Mouse (Mus musculus) adrenal gland, adult 8-10 months (tissue): ENCODE measurements around the gene Lce1g. TPM values are rescaled to one million over a fixed set of nuclear protein-coding genes. Genes with fewer than 3 reads are reported as not detected.

ENCODE experiments used
- DNase-seq: peaks from one replicate; pipeline ENCODE4 v3.0.0; 2022
- total RNA-seq, 4 experiments: library from RNA; stranded (reverse); gene quantifications; 2 replicates each; pipeline ENCODE4 v1.2.4; 2022

The Lce1g gene
- not detected for total RNA-seq

DNA sequence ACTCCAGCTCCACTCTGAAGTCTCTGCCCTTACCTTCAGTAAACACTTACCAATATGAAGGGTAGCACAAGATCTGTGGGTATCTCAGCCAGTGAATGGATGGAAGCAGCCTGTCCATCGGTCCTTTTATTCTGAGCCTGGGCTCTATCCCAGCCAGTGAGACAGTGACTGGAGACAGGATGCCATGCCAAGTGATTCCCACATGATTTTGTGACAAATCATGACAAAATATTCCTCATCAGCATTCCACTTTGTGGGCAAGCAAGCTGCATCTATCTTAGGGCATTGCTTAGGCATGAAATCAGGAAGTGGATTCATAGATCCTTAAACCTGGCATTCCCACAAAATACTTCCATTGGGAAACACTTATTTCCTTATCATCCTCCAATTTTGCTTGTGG lies at the start of gene Lce1g:
Lce1g (minus strand) TSS at position 101 of the 400 bp plus-strand sequence.
- no peak for DNase-seq

DNA sequence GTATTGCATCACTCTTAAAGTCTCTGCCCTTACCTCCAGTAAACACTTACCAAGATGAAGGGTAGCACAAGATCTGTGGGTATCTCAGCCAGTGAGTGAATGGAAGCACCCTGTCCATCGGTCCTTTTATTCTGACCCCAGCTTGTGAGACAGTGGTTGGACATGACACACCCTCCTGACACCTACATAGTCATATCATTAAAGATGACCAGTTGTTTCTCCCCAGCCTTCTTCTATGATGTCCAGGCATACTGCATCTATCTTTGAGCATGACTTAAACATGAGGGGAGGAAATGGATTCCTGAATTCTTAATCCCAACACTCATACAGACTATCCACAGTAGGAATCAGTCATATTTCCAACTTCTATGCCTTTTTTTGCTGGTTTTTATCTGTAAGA lies 38.3 kb upstream of the Lce1g start, which contains the start of gene Lce1j:
Lce1j (minus strand) TSS at position 101 of the 400 bp plus-strand sequence.
- DNase-seq = no peak

DNA sequence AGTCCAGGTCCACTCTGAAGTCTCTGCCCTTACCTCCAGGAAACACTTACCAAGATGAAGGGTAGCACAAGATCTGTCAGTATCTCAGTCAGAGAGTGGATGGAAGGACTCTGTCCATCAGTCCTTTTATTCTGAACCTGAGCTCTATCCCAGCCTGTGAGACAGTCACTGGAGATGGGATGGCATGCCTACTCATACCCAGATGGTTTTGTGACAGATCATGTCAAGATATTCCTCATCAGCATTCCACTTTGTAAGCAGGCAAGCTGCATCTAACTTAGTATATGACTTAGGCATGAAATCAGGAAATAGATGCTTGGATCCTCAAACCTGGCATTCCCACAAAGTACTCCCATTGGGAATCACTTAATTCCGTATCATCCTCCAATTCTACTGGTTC lies 26.7 kb upstream of the Lce1g start, which contains the start of gene Lce1i:
Lce1i (minus strand) TSS at position 101 of the 400 bp plus-strand sequence.
- no peak for DNase-seq

DNA sequence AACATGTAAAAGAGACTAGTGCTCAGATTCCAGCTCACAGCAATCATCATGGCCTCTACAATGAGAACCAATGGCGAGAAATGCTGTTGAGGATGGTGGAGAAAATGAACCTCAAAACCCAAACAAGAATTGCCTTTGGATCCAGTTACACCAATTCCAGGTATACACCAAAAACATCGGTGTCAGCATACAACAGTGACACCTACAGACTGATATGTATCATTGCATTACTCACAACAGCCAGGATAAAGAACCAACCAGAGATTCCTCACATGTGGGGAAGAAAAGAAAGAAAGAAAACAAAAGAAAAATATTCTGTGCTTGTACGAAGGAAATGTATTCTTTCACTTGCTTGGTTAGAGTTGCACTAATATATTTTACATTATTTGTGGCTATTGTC lies 19.4 kb upstream of the Lce1g start:
- no peak for DNase-seq

DNA sequence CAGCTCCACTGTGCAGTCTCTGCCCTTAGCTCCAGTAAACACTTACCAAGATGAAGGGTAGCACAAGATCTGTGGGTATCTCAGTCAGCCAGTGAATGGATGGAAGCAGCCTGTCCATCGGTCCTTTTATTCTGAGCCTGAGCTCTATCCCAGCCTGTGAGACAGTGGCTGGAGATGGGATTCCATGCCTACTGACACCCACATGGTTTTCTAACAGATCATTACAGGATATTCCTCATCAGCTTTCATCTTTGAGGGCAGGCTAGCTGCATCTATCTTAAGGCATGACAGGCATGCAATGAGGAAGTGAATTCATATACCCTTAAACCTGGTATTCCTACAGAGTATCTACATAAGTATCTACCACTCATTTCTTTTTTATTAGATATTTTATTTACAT lies 12.8 kb upstream of the Lce1g start, which contains the start of gene Lce1h:
Lce1h (minus strand) TSS at position 101 of the 400 bp plus-strand sequence.
- no peak for DNase-seq

DNA sequence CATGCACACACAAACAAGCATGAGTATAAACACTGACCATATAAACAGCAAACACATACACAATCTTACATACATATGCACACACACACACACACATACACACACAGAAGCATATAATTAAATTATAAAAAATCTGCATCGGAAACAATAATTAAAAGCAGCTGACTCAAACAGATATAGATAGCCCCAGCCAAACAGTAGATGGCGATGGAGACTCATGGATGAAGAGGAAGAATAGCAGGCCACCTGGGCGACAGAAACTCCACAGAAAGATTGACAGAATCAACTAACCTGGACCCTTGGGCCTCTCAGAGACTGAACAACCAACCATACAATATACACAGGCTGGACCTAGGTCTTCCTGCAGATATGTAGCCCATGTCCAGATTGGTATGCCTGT lies 1.1 kb upstream of the Lce1g start:
- DNase-seq = no peak

DNA sequence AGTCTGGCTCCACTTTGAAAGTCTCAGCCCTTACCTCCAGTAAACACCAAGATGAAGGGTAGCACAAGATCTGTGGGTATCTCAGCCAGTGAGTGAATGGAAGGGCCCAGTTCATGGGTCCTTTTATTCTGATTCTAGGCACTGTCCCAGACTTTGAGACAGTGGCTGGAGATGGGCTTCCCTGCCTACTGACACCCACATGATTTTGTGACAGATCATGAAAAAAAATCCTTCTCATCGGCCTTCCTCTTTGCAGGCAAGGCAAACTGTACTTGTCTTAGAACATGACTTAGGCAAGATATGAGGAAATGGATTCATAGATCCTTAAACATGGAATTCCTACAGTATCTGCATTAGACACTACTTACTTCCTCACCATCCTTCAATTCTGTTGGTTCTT lies 13.1 kb downstream of the Lce1g start, which contains the start of gene Gm38119:
Gm38119 (minus strand) TSS at position 101 of the 400 bp plus-strand sequence.
- DNase-seq = no peak

DNA sequence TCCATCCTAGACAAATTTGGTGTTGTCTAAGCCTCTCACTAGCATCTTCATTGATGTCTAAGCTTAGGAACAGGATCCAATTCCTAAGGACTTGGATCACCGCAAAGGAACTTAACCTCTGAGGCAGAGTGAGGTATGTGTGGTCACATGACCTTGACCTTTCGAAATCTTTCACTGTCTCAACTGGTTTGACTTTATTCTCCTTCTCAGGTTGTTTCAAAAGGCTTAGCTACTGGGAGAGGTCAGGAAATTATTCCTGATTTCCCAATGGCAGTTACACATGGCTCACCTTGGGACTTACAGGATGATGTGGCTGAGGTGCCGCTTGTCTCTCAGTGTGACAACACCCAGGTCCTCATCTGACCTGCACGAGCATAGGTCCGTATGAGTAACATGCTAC lies 29.5 kb downstream of the Lce1g start:
- DNase-seq = no peak

DNA sequence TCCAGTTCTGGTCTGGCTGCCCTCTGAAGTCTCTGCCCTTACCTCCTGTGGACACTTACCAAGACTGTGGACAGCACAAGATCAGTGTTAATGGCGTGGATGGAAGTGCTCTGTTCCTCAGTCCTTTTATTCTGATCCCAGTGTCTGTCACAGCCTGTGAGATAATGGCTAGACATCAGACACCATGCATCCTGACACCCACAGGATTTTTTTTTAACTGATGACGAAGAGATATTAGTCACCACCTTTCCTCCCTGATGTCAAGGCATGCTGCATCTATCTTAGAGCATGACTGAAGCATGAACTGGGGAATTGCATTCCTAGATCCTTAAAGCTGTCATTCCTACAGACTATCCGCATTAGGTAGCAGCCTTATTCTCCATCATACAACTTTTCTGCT lies 31.9 kb downstream of the Lce1g start, which contains the start of gene Lce1f:
Lce1f (minus strand) TSS at position 101 of the 400 bp plus-strand sequence.
- DNase-seq = no peak

DNA sequence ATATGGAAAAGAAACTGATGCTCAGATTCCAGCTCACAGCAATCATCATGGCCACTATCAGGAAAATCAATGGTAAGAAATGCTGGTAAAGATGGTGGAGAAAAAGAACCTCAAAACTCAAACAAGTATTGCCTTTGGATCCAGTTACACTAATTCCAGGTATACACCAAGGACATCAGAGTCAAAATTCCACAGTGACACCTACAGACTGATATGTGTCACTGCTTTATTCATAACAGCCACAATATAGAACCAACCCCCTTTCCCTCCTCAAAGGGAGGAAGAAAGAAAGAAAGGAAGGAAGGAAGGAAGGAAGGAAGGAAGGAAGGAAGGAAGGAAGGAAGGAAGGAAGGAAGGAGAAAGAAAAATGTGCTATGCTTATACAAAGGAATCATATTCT lies 37.0 kb downstream of the Lce1g start:
- no peak for DNase-seq

DNA sequence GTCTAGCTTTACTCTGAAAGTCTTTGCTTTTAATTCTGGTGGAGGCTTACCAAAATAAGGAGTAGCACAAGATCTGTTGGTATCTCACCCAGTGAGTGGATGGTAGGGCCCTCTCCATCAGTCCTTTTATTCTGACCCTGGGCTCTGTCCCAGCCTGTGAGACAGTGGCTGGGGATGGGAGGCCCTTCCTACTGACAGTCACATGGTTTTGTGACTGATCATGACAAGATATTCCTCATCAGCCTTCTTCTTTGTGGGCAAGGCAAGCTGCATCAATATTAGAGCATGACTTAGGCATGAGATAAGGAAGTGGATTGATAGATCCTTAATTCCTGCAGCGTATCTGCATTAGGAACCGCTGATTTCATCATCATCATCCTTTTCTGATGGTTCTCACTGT lies 43.2 kb downstream of the Lce1g start, which contains the start of gene Lce1e:
Lce1e (minus strand) TSS at position 101 of the 400 bp plus-strand sequence.
- DNase-seq = no peak

Other genes with a start within 250 kb of the Lce1g start
- not detected for gene 2310046K23Rik, start 217.8 kb downstream of the Lce1g start, total RNA-seq
- gene Ivl, start 178.6 kb downstream of the Lce1g start, total RNA-seq = not detected
- gene Smcp, start 163.3 kb downstream of the Lce1g start, total RNA-seq = not detected
- not detected for gene 2210017I01Rik, start 144.8 kb downstream of the Lce1g start, total RNA-seq
- not detected for gene Lce6a, start 130.7 kb downstream of the Lce1g start, total RNA-seq
- gene Lce1a1, start 104.0 kb downstream of the Lce1g start, total RNA-seq = not detected
- not detected for gene Lce1b, start 95.4 kb downstream of the Lce1g start, total RNA-seq
- gene Lce1a2, start 82.0 kb downstream of the Lce1g start, total RNA-seq = not detected
- gene Lce1c, start 73.1 kb downstream of the Lce1g start, total RNA-seq = not detected
- gene Lce1d, start 65.1 kb downstream of the Lce1g start, total RNA-seq = not detected
- not detected for gene Lce1e, start 43.3 kb downstream of the Lce1g start, total RNA-seq
- not detected for gene Lce1f, start 32.0 kb downstream of the Lce1g start, total RNA-seq
- gene Gm38119, start 13.2 kb downstream of the Lce1g start, total RNA-seq = not detected
- gene Lce1h, start 12.7 kb upstream of the Lce1g start, total RNA-seq = not detected
- gene Lce1i, start 26.6 kb upstream of the Lce1g start, total RNA-seq = not detected
- not detected for gene Lce1j, start 38.2 kb upstream of the Lce1g start, total RNA-seq
- not detected for gene Lce1k, start 55.6 kb upstream of the Lce1g start, total RNA-seq
- not detected for gene Kprp, start 74.9 kb upstream of the Lce1g start, total RNA-seq
- gene Lce1l, start 98.9 kb upstream of the Lce1g start, total RNA-seq = not detected
- not detected for gene 2310050C09Rik, start 117.9 kb upstream of the Lce1g start, total RNA-seq
- gene Lce3a, start 173.9 kb upstream of the Lce1g start, total RNA-seq = not detected
- not detected for gene Lce3b, start 180.6 kb upstream of the Lce1g start, total RNA-seq
- gene Lce3c, start 192.1 kb upstream of the Lce1g start, total RNA-seq = not detected
- gene Lce3d, start 205.1 kb upstream of the Lce1g start, total RNA-seq = not detected
- gene Lce3e, start 214.7 kb upstream of the Lce1g start, total RNA-seq = not detected
- gene Lce3f, start 239.9 kb upstream of the Lce1g start, total RNA-seq = not detected